Mouse (Mus musculus): ENCODE results near the gene Apol8.
"Not testable (repeated sequence)": the region's sequence is repeated elsewhere in the genome, so short reads cannot be mapped to it uniquely, and the experiment has no call there.

DNA sequence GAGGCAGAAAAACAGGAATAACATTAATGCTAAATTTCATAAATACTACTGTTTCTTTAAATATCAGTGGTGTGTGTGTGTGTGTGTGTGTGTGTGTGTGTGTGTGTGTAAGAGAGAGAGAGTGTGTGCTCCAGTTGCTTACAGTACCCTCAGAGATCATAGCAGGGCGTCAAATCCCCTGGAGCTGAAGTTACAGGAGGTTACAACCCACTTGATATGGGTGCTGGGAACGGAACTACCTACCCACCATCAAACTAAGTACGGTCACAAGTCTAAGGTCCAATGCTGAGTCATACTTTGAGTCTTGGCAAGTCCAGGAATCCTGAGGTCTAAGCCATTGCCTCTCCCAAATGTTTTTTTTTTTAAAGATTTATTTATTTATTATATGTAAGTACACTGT, 29.1 kb downstream of the Apol8 start:
- not testable (repeated sequence) for TF ChIP-seq CTCF, EP300 (IDR thresholded peaks at IDR 0.05; ENCODE audit: low read depth)
